Mouse (Mus musculus): Measurements from ENCODE around the gene B230217C12Rik. TPM values are rescaled to one million over a fixed set of nuclear protein-coding genes. Genes with fewer than 3 reads are reported as not detected.
A peak's percentile ranks its signal among the peaks of the same experiment; 100 is the strongest.

Gene B230217C12Rik
- 10.0 and 12.3 TPM in 2 replicates for polyA plus RNA-seq (2016; fragmentation: Nextera tagmentation; extraction: Ambion mirVana)

GRCm38 (mm10) chr11:97840539-97840954, at the start of gene B230217C12Rik:
B230217C12Rik (plus strand) TSS chr11:97840780.
- no peaks in the 10 kb centered on the region for H3K9me3 ChIP-seq
- H3K4me1 ChIP-seq (replicated peaks) = peaks cover 33% of the 10 kb centered on the region
- no peaks in the 10 kb centered on the region for H3K27me3 ChIP-seq (ENCODE audit: insufficient read depth, poor library complexity, severe bottlenecking)
- peak; percentile 62 for DNase-seq (ENCODE audit: low spot score)
- peak within 1 kb of the TSS; percentile 94 for H3K27ac ChIP-seq
- peaks cover 23% of the 10 kb centered on the region for H3K36me3 ChIP-seq
- H3K4me3 ChIP-seq = peak within 1 kb of the TSS; percentile 67
- WGBS = 2% methylated on average over 6 of the region's 6 CpGs

- DNase-seq (ENCODE audit: low spot score) = no peak
Observed at GRCm38 (mm10) chr11:97793165-97793564, 47.4 kb upstream of the B230217C12Rik start.

GRCm38 (mm10) chr11:97796910-97797309, 43.7 kb upstream of the B230217C12Rik start:
- Histone ChIP-seq H3K4me1 (replicated peaks) (peaks cover 30% of the 10 kb centered on the region), H3K4me3 (no peak overlapping the region), H3K36me3 (no peaks in the 10 kb centered on the region), H3K27ac (no peak overlapping the region), H3K9me3 (no peaks in the 10 kb centered on the region), H3K27me3 (ENCODE audit: insufficient read depth, poor library complexity, severe bottlenecking) (no peaks in the 10 kb centered on the region)
- 5% methylated on average over 6 of the region's 6 CpGs for WGBS
- DNase-seq (ENCODE audit: low spot score) = no peak

More at GRCm38 (mm10) chr11:97793165-97793564, 47.4 kb upstream of the B230217C12Rik start:
- Histone ChIP-seq H3K36me3 (no peaks in the 10 kb centered on the region), H3K27me3 (ENCODE audit: insufficient read depth, poor library complexity, severe bottlenecking) (no peaks in the 10 kb centered on the region), H3K4me3 (no peak overlapping the region), H3K4me1 (replicated peaks) (peaks cover 6% of the 10 kb centered on the region), H3K9me3 (no peaks in the 10 kb centered on the region), H3K27ac (no peak overlapping the region)
- WGBS = 16% methylated on average over 2 of the region's 2 CpGs

- peak overlapping the region; percentile 24; the same call in 1 of the 2 replicates for H3K4me3 ChIP-seq
- no peak overlapping the region for H3K27ac ChIP-seq
- WGBS = 60% methylated on average over 15 of the region's 15 CpGs
- H3K9me3 ChIP-seq = no peaks in the 10 kb centered on the region
- DNase-seq (ENCODE audit: low spot score) = no peak
- no peaks in the 10 kb centered on the region for H3K27me3 ChIP-seq (ENCODE audit: insufficient read depth, poor library complexity, severe bottlenecking)
- H3K36me3 ChIP-seq = no peaks in the 10 kb centered on the region
- H3K4me1 ChIP-seq (replicated peaks) = peaks cover 36% of the 10 kb centered on the region
Observed at GRCm38 (mm10) chr11:97797369-97798082, 43.1 kb upstream of the B230217C12Rik start.

DNA sequence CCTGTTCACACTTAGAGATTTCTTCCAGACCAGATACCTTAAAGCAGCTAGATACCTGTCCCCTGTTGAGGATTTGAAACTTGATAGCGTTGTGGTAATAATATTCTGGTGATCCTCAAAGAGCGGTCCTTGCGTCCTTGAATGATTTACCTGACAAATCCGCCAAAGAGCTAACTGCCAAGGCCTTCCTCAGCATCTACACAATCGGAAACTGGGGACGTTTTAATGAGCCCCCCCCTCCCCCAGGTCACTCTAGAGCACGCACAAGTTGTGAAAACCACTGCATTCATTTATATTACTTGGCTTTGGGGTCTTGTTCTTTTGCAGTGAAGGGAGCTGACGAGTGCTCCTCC, 42.5 kb upstream of the B230217C12Rik start:
- DNase-seq (ENCODE audit: low spot score) = no peak
- H3K4me3 ChIP-seq = peak overlapping the region; percentile 85

DNA sequence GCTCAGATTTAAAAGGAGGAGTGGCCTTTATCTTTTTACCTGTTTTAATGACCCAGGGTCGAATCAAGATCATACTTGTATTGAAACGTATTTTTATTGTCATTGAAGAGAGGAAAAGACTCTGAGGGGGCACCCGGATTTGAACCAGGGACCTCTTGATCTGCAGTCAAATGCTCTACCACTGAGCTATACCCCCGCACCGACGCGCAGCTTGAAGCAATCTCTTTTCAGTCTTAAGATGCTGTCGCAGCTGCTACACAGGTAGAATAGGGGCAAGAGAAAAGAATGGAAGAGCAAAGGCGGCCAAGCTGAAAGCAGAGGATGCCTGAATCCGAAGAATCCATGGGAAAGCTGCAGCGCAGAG, 41.8 kb upstream of the B230217C12Rik start, which contains the start of gene Lasp1:
Lasp1 (plus strand) TSS at position 219 of the 364 bp plus-strand sequence.
- 1% methylated on average over 11 of the region's 11 CpGs for WGBS
- no peaks in the 10 kb centered on the region for H3K9me3 ChIP-seq
- H3K27me3 ChIP-seq (ENCODE audit: insufficient read depth, poor library complexity, severe bottlenecking) = no peaks in the 10 kb centered on the region
- peak within 1 kb of the TSS; percentile 85 for H3K4me3 ChIP-seq
- peak within 1 kb of the TSS; percentile 95 for H3K27ac ChIP-seq
- H3K4me1 ChIP-seq (replicated peaks) = peaks cover 39% of the 10 kb centered on the region
- peak; percentile 91 for DNase-seq (ENCODE audit: low spot score)
- no peaks in the 10 kb centered on the region for H3K36me3 ChIP-seq

More for the DNA sequence above, 42.5 kb upstream of the B230217C12Rik start:
- H3K4me1 ChIP-seq (replicated peaks) = peaks cover 39% of the 10 kb centered on the region
- no peaks in the 10 kb centered on the region for H3K36me3 ChIP-seq
- WGBS = 32% methylated on average over 8 of the region's 8 CpGs
- no peaks in the 10 kb centered on the region for H3K27me3 ChIP-seq (ENCODE audit: insufficient read depth, poor library complexity, severe bottlenecking)
- H3K9me3 ChIP-seq = no peaks in the 10 kb centered on the region
- no peak overlapping the region for H3K27ac ChIP-seq

DNA sequence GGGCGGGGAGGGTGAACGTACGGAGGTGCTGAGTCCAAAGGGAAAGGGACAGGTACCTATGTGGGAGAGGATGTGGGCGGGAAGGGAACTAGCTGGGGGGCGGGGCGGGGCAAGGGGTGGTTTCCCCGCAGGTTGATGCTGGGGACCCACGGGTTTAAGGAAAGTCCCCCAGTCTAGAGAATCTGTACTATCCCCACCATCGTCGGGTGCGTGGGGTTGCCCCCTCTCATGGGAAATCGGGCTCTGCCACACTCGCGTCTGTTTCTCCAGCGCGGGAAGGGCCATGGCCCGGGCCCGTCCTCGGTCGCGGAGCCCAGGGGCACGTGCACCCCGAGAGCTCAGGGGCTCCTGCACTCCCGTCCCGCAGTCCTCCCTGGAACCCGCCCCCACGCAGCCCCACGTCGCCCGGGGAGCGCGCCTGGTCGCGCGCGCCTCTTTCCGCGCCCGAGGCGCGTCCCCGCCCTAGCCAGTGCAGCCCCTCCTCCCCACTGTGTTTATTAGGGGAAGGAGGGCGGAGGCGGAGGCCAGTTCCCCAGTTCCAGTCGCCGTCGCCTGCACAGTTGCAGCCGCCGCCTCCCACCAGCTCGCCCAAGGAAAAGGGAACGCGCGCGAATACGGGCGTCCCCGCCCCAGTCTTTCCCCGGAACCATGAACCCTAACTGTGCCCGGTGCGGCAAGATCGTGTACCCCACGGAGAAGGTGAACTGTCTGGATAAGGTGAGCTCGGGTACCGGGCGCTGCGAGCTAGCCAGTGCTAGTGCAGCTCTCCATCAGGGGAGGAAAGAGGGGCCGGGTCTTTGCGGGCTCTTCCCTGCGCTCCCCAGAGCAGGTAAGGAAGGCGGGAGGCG, 41.2 kb upstream of the B230217C12Rik start:
- WGBS = under 1% methylated on average over 71 of the region's 71 CpGs
- H3K27me3 ChIP-seq (ENCODE audit: insufficient read depth, poor library complexity, severe bottlenecking) = no peaks in the 10 kb centered on the region
- peak overlapping the region; percentile 85 for H3K4me3 ChIP-seq
- no peaks in the 10 kb centered on the region for H3K36me3 ChIP-seq
- H3K27ac ChIP-seq = peak overlapping the region; percentile 95
- H3K9me3 ChIP-seq = no peaks in the 10 kb centered on the region
- H3K4me1 ChIP-seq (replicated peaks) = peaks cover 45% of the 10 kb centered on the region
- peak; percentile 83 for DNase-seq (ENCODE audit: low spot score)

DNA sequence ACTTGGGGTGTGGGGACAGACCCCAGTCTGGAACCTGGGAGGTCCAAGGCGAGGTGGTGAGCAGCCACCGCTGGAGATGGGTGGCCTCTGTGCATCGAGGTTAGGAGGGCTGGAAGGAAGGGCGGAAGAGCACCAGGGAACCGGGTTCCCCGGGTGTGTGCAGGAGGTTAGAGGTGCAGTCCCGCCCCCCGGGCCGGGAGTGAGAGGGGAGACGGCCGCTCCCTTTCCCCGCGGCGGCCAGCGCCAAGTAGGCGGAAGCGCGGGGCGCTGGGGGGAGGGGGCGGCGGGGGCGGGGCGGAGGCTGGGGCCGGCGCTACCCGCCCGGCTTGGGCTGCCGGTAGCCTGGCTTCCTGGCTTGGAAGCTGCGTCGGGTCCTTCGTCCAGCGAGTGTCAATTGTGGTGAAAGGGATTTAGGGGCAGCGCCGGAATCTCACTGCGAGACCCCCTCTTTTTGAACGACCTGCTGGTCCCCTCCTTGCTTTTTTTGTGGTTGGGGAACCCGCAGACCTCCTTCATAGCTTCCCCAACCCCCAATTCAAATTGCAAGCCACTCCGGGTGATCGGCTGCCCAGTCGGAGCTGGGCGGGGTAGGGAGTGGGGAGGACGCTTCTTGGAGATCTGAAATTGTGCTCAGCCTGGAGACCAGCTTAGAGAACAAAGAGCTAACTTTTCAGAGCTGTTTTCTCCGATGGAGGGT, 40.4 kb upstream of the B230217C12Rik start:
- peak overlapping the region; percentile 95 for H3K27ac ChIP-seq
- no peaks in the 10 kb centered on the region for H3K36me3 ChIP-seq
- no peaks in the 10 kb centered on the region for H3K27me3 ChIP-seq (ENCODE audit: insufficient read depth, poor library complexity, severe bottlenecking)
- peak; percentile 74 for DNase-seq (ENCODE audit: low spot score)
- H3K4me3 ChIP-seq = peak overlapping the region; percentile 85
- H3K9me3 ChIP-seq = no peaks in the 10 kb centered on the region
- peaks cover 53% of the 10 kb centered on the region for H3K4me1 ChIP-seq (replicated peaks)
- WGBS = under 1% methylated on average over 31 of the region's 43 CpGs

DNA sequence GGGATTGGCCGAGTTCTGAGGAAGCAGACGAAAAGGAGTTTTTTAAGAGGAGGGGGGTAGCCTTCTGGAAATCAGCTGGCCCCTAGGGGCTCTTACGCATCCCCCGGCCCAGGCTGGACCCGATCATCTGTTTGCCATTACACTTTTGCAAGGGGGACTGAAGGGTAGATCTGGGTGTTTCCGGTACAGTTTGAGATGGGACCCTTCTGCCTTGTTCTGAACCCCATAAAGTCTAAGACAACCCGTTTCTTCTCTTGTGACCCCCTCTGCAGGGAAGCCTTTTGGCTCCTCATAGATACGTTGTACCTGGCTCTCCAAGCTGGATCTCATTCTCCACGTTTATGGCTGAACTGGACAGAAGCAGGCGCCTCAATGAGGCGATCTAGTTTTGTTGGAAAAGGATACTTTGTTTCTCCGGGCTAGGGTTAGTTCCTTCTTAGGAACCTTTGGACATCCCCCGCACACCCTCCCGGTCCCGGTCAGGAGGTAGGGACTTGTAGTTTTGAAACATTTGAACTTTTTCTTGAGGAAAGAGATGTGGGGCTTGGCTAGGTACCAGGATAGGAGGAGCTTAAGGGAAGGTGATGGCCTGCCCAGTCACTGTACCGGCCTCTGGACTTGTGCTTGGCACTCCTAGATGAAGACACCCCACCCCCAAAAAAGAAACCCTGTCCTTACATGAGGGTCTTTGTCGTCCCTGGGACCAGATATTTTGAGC, 39.7 kb upstream of the B230217C12Rik start:
- 9% methylated on average over 17 of the region's 17 CpGs for WGBS
- no peaks in the 10 kb centered on the region for H3K9me3 ChIP-seq
- peaks cover 60% of the 10 kb centered on the region for H3K4me1 ChIP-seq (replicated peaks)

GRCm38 (mm10) chr11:97801409-97802193, 39.0 kb upstream of the B230217C12Rik start:
- no peaks in the 10 kb centered on the region for H3K27me3 ChIP-seq (ENCODE audit: insufficient read depth, poor library complexity, severe bottlenecking)
- DNase-seq (ENCODE audit: low spot score) = peak; percentile 52
- H3K4me1 ChIP-seq (replicated peaks) = peaks cover 67% of the 10 kb centered on the region
- peak overlapping the region; percentile 95 for H3K27ac ChIP-seq
- 41% methylated on average over 8 of the region's 8 CpGs for WGBS
- H3K36me3 ChIP-seq = no peaks in the 10 kb centered on the region
- no peaks in the 10 kb centered on the region for H3K9me3 ChIP-seq
- H3K4me3 ChIP-seq = peak overlapping the region; percentile 85

More for the DNA sequence above, 39.7 kb upstream of the B230217C12Rik start:
- peak overlapping the region; percentile 95 for H3K27ac ChIP-seq
- DNase-seq (ENCODE audit: low spot score) = no peak
- no peaks in the 10 kb centered on the region for H3K27me3 ChIP-seq (ENCODE audit: insufficient read depth, poor library complexity, severe bottlenecking)
- H3K36me3 ChIP-seq = no peaks in the 10 kb centered on the region
- H3K4me3 ChIP-seq = peak overlapping the region; percentile 85

DNA sequence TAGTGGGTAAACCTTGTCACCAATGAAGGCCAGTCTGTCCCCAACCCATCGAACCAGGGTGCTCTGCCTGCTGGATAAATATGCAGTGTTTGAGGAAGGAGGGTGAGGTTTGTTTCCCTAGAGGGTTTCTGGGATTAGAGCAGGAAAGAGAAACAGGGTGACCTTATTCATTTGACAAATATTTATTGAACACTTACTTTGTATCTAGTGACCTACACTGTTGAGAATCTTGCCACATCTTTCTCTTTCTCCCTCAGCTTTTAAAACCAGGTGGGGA, 38.4 kb upstream of the B230217C12Rik start:
- Histone ChIP-seq H3K27me3 (ENCODE audit: insufficient read depth, poor library complexity, severe bottlenecking) (no peaks in the 10 kb centered on the region), H3K9me3 (no peaks in the 10 kb centered on the region), H3K4me3 (0 out of 2 replicates have a peak overlapping the region, but pooled peaks have one; percentile 85), H3K4me1 (replicated peaks) (peaks cover 72% of the 10 kb centered on the region), H3K36me3 (peaks cover 5% of the 10 kb centered on the region), H3K27ac (0 out of 2 replicates have a peak overlapping the region, but pooled peaks have one; percentile 19)
- WGBS = 52% methylated on average over 1 of the region's 1 CpGs
- no peak for DNase-seq (ENCODE audit: low spot score)

Measured in hindbrain, embryonic 10.5 days (tissue).